Mouse (Mus musculus) forebrain, embryonic 15.5 days (tissue): ENCODE data around the gene Orm1. TPM values are rescaled to one million over a fixed set of nuclear protein-coding genes. Genes with fewer than 3 reads are reported as not detected.
"Not testable (repeated sequence)": the region's sequence is repeated elsewhere in the genome, so short reads cannot be mapped to it uniquely, and the experiment has no call there.

Source experiments
- ATAC-seq: fragments of 200-750 bp; cut with Nextera tagmentation; replicated peaks from 2 replicates; pipeline ENCODE4 v1.8.0; 2017; ENCODE audit warnings: mild to moderate bottlenecking, moderate TSS enrichment, moderate library complexity
- H3K27ac ChIP-seq: fragments of 300-500 bp; sonication (generic); replicated peaks from 2 replicates; pipeline ENCODE4 v1.5.1; 2015; ENCODE audit warnings: mild to moderate bottlenecking, inconsistent platforms
- H3K27me3 ChIP-seq: fragments of 300-500 bp; sonication (generic); 2 replicates; pipeline ENCODE4 v1.6.1; 2015; ENCODE audit warnings: inconsistent platforms
- H3K36me3 ChIP-seq: fragments of 300-500 bp; sonication (generic); 2 replicates; pipeline ENCODE4 v1.6.1; 2015; ENCODE audit warnings: mild to moderate bottlenecking, inconsistent platforms
- H3K4me1 ChIP-seq: fragments of 300-500 bp; sonication (generic); 2 replicates; pipeline ENCODE4 v1.6.1; 2015; ENCODE audit warnings: inconsistent platforms
- H3K4me2 ChIP-seq: fragments of 300-500 bp; sonication (generic); replicated peaks from 2 replicates; pipeline ENCODE4 v1.6.1; 2015; ENCODE audit warnings: mild to moderate bottlenecking, inconsistent platforms
- H3K4me3 ChIP-seq: fragments of 300-500 bp; sonication (generic); 2 replicates; pipeline ENCODE4 v1.5.1; 2015; ENCODE audit warnings: mild to moderate bottlenecking, inconsistent platforms
- H3K9ac ChIP-seq: fragments of 300-500 bp; sonication (generic); replicated peaks from 2 replicates; pipeline ENCODE4 v1.6.1; 2015; ENCODE audit warnings: mild to moderate bottlenecking, inconsistent platforms
- H3K9me3 ChIP-seq: fragments of 300-500 bp; sonication (generic); 2 replicates; pipeline ENCODE4 v1.6.1; 2016; ENCODE audit warnings: inconsistent platforms
- WGBS: fragments of 180-500 bp; shearing (Covaris S2); methylation state at CpG from one replicate; pipeline ENCODE4 v1.1.7; 2015; ENCODE audit warnings: mixed read lengths; 5-methylcytosine and 5-hydroxymethylcytosine counted together
- polyA plus RNA-seq: library from polyadenylated mRNA; unstranded; fragments of >200 nt; fragmentation: Nextera tagmentation; extraction: Ambion mirVana; gene quantifications from 2 replicates; pipeline ENCODE4 v1.2.1, GENCODE M21; 2015

The Orm1 gene
- polyA plus RNA-seq, 1 experiment from 2014 or later = not detected

DNA sequence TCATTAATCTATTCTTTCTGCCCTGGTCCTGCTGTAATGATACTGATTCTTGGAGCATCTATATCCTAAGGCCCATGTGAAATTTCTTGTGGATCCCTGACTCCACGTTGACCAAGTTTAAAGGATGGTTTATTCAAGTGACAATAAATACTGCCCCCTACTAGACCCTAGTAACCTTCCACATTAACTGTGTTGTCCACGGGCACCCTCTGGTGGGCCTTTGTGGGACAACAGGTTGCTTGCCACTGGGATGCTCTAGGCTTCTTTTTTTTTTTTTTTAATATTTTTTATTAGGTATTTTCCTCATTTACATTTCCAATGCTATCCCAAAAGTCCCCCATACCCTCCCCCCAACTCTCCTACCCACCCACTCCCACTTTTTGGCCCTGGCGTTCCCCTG is 24.8 kb upstream of the Orm1 start:
- not testable (repeated sequence) for H3K27ac ChIP-seq, H3K4me2 ChIP-seq, H3K9ac ChIP-seq, H3K4me1 ChIP-seq, H3K9me3 ChIP-seq, ATAC-seq, H3K36me3 ChIP-seq, H3K27me3 ChIP-seq, H3K4me3 ChIP-seq
- 25% methylated on average over 3 of the region's 3 CpGs for WGBS

DNA sequence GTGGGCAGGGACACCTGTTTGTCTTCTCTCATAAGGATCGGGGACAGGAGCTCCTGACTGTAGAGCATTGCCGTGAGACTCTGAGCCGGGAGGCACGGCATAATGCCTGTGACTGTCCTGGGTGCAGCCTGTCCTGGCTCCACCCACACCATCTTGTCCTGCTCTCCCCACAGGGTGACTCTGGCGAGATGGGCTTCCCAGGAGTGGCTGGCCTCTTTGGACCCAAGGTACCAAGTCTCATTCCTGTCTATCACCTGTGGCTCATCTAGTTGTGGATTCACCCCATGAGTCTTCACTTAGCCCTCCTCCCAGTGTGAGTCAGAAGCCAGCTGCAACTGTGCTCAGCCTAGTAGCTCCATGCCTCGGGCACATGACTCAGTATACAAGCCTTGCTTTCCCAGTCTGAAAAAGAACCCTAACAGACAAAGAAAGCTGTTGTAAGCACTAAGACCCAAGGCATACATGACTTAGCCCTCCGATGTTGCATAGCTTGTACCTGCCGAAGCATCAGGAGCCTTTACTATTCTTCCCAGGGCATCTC is 21.0 kb upstream of the Orm1 start:
- Histone ChIP-seq H3K4me1 (no peaks in the 10 kb centered on the region), H3K4me2 (no peak overlapping the region), H3K4me3 (no peak overlapping the region), H3K9ac (no peak overlapping the region), H3K9me3 (no peaks in the 10 kb centered on the region), H3K27ac (no peak overlapping the region), H3K36me3 (no peaks in the 10 kb centered on the region), H3K27me3 (no peaks in the 10 kb centered on the region)
- no peak for ATAC-seq
- 85% methylated on average over 8 of the region's 8 CpGs for WGBS

DNA sequence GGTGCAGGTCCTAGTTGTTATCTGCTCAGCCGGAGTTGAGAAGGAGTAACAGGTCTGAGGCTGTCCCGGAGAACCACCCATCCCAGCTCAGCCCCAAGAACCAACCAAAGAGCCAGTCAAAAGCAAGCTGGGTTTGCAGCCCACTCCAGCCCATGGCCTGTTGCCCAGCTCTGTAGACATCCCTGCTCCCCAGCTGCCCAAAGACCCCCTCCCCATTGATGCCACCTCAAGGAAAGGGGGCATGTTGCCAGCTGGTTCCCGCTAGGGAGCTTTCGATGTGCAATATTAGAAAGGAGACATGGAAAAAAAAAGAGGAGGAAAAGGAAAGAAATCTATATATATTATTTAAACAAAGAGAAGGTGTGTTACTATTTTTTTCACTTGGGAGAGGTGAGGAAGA is 11.0 kb upstream of the Orm1 start:
- Histone ChIP-seq H3K4me3 (no peak overlapping the region), H3K36me3 (no peaks in the 10 kb centered on the region), H3K27me3 (no peaks in the 10 kb centered on the region), H3K27ac (no peak overlapping the region), H3K4me1 (no peaks in the 10 kb centered on the region), H3K4me2 (no peak overlapping the region), H3K9ac (no peak overlapping the region), H3K9me3 (no peaks in the 10 kb centered on the region)
- ATAC-seq = no peak
- 80% methylated on average over 4 of the region's 4 CpGs for WGBS

DNA sequence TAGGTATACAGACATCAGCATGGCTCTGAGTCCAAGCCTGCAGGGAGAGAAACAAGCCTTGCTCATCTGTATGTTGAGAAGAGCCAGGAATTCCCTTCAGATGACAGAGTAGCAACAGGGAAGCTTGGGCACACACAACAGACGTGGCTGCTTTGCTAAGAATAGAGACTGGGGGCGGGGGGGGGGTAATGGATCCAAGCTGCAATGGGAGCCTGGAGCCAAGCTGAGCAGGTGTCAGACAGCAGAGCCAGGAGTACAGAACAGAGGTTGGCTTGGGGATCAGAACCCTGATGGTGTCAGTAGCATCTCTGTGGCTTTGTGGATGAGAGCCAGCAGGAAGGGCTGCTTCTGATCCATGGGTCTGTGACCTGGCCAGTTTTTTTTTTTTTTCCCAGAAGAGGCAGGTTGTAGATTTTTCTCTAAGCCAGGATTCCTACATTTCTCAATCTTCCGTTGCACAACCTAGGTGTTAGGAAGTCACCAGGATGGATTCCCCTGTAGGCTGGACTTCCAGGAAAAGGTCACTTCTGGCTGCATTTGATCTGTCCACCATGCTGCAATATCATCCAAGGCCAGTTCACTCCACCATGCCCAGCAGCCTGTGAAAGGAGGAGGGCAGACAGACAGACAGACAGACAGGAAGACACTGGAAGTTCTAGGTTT is 5.8 kb upstream of the Orm1 start:
- H3K27ac ChIP-seq = no peak overlapping the region
- 74% methylated on average over 3 of the region's 3 CpGs for WGBS

DNA sequence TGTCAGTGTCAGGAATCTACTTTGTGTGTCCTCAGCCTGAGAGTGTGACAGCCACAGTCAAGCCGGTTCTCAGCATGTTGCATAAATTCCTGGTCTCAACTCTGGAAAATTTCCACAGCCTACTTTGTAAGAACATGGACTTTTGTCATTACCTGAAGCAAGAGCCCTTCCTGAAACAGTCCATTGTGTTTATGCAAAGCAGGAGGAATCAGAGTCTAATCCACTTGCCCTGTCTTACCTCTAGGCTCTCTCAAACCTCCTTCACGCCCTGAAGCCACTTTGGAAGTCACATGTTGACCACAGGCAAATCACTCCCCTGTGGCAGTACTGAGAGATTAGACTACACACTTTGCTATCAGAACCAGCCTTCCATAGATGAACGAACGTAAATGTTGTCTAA is 1.9 kb upstream of the Orm1 start:
- WGBS = 56% methylated on average over 4 of the region's 4 CpGs
- no peak overlapping the region for H3K4me2 ChIP-seq
- no peaks in the 10 kb centered on the region for H3K9me3 ChIP-seq
- no peak for ATAC-seq
- no peaks in the 10 kb centered on the region for H3K36me3 ChIP-seq
- no peaks in the 10 kb centered on the region for H3K4me1 ChIP-seq
- H3K27ac ChIP-seq = no peak overlapping the region
- H3K9ac ChIP-seq = no peak overlapping the region
- H3K4me3 ChIP-seq = no peak overlapping the region
- H3K27me3 ChIP-seq = no peaks in the 10 kb centered on the region

More for the DNA sequence above, 5.8 kb upstream of the Orm1 start:
- Histone ChIP-seq H3K4me2 (no peak overlapping the region), H3K27me3 (no peaks in the 10 kb centered on the region), H3K9ac (no peak overlapping the region), H3K4me3 (no peak overlapping the region), H3K4me1 (no peaks in the 10 kb centered on the region), H3K36me3 (no peaks in the 10 kb centered on the region), H3K9me3 (no peaks in the 10 kb centered on the region)
- ATAC-seq = no peak

DNA sequence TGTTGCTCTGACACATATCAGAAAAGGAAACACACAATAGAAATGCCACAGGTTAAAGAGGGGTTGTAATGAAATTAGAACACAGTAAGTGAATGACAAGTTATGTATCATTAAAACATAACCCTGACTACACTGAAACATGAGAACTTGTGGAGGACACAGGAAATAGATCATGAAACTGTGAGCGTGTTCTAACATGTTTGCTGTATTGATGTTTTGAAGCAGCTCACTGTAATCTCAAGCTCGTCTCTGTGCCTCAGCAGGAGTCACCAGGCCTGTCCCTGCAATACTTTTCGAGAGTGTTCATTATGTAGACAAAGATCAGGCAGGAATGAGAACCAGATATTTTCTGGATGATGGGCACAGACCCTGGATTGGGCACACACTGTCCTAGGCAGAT is 752 bp upstream of the Orm1 start:
- WGBS = 67% methylated on average over 3 of the region's 3 CpGs
- Histone ChIP-seq H3K27me3 (no peaks in the 10 kb centered on the region), H3K9ac (no peak overlapping the region), H3K4me1 (no peaks in the 10 kb centered on the region), H3K4me2 (no peak overlapping the region), H3K4me3 (no peak overlapping the region), H3K27ac (no peak overlapping the region), H3K9me3 (no peaks in the 10 kb centered on the region), H3K36me3 (no peaks in the 10 kb centered on the region)
- no peak for ATAC-seq

DNA sequence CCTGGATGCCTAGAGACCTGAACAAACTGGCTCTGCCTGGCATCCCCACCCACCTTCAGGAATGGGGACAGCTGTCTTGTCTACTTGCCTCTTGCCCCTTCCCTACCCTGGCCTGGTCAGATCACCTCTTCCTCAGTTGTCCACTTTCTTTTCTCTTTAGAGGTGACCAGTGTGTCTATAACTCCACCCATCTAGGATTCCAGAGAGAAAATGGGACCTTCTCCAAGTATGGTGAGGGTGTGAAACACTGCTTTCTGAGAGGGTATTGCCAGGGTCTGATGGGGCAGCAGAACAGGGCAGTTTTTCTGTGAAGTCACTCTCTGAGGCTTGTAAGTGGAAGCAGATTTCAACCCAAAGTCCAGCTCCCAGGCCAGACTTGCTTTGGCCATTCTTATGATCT is 901 bp downstream of the Orm1 start:
- Histone ChIP-seq H3K4me3 (no peak overlapping the region), H3K27me3 (no peaks in the 10 kb centered on the region), H3K27ac (no peak overlapping the region), H3K9ac (no peak overlapping the region), H3K4me2 (no peak overlapping the region), H3K9me3 (no peaks in the 10 kb centered on the region), H3K4me1 (no peaks in the 10 kb centered on the region), H3K36me3 (no peaks in the 10 kb centered on the region)
- ATAC-seq = no peak

DNA sequence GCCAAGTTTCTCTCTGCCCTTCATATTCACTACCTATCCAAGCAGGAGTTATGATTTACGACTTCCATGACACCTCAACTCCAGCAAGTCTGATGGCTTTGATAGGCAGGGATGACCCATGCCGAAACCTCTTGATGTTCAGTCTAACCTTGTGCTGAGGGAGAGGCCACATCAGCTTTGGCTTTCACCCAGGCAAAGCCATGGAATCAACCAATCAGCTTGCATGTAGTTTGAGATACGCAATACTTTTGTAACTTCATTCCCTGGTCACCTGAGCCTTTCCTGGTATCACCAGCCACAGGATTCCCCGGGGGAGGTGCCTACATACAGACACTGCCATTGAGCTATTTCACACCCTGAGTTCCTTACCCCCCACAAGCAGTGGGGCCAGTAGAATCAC is 2.3 kb downstream of the Orm1 start:
- Histone ChIP-seq H3K27me3 (no peaks in the 10 kb centered on the region), H3K4me1 (no peaks in the 10 kb centered on the region), H3K36me3 (no peaks in the 10 kb centered on the region), H3K4me3 (no peak overlapping the region), H3K27ac (no peak overlapping the region), H3K4me2 (no peak overlapping the region), H3K9me3 (no peaks in the 10 kb centered on the region), H3K9ac (no peak overlapping the region)
- ATAC-seq = no peak
- WGBS = 89% methylated on average over 4 of the region's 4 CpGs

DNA sequence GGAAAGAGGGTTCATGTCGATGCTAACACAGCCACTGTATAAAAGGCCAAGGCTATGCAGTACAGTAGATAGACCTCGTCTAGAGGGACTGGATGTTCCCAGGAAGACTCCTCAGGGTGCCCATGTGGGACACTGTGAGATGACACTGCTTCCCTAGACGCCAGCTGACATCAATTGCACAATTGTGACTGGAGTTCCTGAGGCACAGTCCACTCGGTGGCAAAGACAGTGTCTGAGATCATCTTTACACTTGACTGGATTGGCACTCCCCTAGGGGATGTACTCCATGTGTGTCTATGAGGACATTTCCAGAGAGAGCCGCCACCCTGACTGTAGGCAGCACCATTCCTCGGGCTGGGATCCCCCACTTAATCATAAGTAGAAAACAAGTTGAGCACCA is 4.2 kb downstream of the Orm1 start:
- no peak overlapping the region for H3K27ac ChIP-seq
- H3K27me3 ChIP-seq = no peaks in the 10 kb centered on the region
- 74% methylated on average over 6 of the region's 6 CpGs for WGBS
- H3K9me3 ChIP-seq = no peaks in the 10 kb centered on the region
- ATAC-seq = no peak
- no peak overlapping the region for H3K4me3 ChIP-seq
- H3K4me2 ChIP-seq = no peak overlapping the region
- no peaks in the 10 kb centered on the region for H3K36me3 ChIP-seq
- no peaks in the 10 kb centered on the region for H3K4me1 ChIP-seq
- H3K9ac ChIP-seq = no peak overlapping the region

DNA sequence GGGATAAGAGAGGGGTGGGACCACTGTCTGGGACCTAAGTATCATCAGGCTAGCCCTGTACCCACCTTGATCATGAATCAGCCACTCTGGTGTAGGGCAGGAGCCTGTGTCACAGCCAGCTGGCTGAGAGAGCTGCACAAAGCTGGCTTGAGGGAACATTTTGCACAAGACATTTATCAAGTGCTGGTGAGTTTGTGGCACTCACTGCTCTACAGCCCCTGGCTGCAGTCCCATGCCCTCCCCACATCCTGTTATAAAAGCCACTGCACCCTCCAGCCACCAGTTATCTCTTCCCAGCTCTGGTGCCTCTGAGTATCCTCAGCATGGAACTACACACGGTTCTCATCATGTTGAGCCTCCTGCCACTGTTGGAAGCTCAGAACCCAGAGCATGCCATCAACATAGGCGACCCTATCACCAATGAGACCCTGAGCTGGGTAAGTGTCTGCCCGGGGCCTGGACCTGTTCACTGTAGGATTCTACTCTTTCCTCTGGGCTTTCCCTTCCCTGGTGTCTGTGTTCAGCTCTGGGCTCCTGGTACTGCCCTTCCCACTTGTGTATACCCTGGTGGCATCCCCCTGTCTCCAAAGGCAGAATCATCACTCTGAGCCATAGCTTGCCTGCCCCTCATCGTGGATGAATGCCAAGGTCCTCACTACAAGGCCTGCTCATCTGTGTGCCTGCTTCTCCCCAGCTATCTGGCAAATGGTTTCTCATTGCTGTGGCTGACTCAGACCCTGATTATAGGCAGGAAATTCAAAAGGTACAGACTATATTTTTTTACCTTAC is 11.7 kb downstream of the Orm1 start, which contains the start of gene Orm3:
Gene Orm3 (plus strand): TSS at position 286 of the 789 bp plus-strand sequence.
- no peaks in the 10 kb centered on the region for H3K4me1 ChIP-seq
- H3K9me3 ChIP-seq = no peaks in the 10 kb centered on the region
- H3K4me3 ChIP-seq = no peak within 1 kb of the TSS
- H3K27ac ChIP-seq = no peak within 1 kb of the TSS
- no peaks in the 10 kb centered on the region for H3K36me3 ChIP-seq
- H3K9ac ChIP-seq = no peak within 1 kb of the TSS
- no peak within 1 kb of the TSS for H3K4me2 ChIP-seq
- ATAC-seq = no peak
- no peaks in the 10 kb centered on the region for H3K27me3 ChIP-seq
- WGBS = 78% methylated on average over 4 of the region's 4 CpGs

DNA sequence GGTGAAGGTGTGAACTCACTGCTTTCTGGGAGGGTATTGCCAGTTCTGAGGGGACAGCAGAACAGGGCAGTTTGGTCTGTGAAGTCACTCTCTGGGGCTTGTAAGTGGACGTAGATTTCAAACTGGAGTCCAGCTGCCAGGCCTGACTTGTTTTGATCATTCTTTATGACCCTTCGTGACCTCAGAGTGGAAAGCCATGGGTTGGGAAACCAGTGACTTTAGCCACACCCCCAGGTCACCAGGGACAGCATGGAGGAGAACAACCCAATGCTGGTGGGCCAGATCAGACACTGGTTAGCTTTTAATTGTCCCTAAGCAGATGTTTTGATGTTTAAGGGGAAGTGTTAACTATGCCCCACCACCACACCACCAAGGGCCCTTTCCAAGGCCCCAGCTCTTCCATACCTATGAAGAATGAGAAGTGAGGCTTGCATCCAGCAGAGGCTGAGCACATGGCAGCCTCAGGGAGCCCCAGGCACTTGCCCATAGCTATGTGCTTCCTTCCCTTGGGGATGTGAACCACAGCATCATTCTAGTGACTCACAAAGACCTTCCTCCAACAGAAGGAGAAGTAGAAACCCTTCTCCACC is 12.7 kb downstream of the Orm1 start:
- H3K4me2 ChIP-seq = no peak overlapping the region
- H3K4me1 ChIP-seq = no peaks in the 10 kb centered on the region
- H3K27me3 ChIP-seq = no peaks in the 10 kb centered on the region
- no peak for ATAC-seq
- H3K9ac ChIP-seq = no peak overlapping the region
- WGBS = 68% methylated on average over 2 of the region's 2 CpGs
- no peak overlapping the region for H3K4me3 ChIP-seq
- no peaks in the 10 kb centered on the region for H3K36me3 ChIP-seq
- no peak overlapping the region for H3K27ac ChIP-seq
- H3K9me3 ChIP-seq = no peaks in the 10 kb centered on the region

DNA sequence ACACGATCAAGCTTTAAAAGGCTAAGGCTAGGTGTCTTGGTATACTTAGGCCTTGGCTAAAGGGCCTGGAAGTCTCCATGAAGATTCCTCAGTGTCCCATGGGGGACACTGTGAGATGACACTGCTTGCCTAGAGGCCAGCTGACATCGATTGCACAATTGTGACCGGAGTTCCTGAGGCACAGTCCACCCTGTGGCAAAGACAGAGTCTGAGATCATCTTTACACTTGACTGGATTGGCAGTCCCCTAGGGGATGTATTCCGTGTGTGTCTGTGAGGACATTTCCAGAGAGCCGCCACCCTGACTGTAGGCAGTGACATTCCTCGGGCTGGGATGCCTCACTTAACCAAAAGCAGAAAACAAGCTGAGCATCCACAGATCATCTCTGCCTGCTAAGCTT is 15.5 kb downstream of the Orm1 start:
- 85% methylated on average over 6 of the region's 6 CpGs for WGBS
- H3K4me3 ChIP-seq = no peak overlapping the region
- no peak overlapping the region for H3K27ac ChIP-seq
- no peaks in the 10 kb centered on the region for H3K4me1 ChIP-seq
- no peak; the same call in 1 of the 2 replicates for ATAC-seq
- no peaks in the 10 kb centered on the region for H3K27me3 ChIP-seq
- H3K9ac ChIP-seq = no peak overlapping the region
- no peak overlapping the region for H3K4me2 ChIP-seq
- no peaks in the 10 kb centered on the region for H3K9me3 ChIP-seq
- no peaks in the 10 kb centered on the region for H3K36me3 ChIP-seq
